Mouse (Mus musculus): ENCODE results near the gene Vstm5. TPM values are rescaled to one million over a fixed set of nuclear protein-coding genes. Genes with fewer than 3 reads are reported as not detected.
"Not testable (repeated sequence)": the region's sequence is repeated elsewhere in the genome, so short reads cannot be mapped to it uniquely, and the experiment has no call there.

Vstm5 gene
- polyA plus RNA-seq (2014; fragmentation: Nextera tagmentation; extraction: Ambion mirVana): 3.7 and 5.3 TPM in 2 replicates

DNA sequence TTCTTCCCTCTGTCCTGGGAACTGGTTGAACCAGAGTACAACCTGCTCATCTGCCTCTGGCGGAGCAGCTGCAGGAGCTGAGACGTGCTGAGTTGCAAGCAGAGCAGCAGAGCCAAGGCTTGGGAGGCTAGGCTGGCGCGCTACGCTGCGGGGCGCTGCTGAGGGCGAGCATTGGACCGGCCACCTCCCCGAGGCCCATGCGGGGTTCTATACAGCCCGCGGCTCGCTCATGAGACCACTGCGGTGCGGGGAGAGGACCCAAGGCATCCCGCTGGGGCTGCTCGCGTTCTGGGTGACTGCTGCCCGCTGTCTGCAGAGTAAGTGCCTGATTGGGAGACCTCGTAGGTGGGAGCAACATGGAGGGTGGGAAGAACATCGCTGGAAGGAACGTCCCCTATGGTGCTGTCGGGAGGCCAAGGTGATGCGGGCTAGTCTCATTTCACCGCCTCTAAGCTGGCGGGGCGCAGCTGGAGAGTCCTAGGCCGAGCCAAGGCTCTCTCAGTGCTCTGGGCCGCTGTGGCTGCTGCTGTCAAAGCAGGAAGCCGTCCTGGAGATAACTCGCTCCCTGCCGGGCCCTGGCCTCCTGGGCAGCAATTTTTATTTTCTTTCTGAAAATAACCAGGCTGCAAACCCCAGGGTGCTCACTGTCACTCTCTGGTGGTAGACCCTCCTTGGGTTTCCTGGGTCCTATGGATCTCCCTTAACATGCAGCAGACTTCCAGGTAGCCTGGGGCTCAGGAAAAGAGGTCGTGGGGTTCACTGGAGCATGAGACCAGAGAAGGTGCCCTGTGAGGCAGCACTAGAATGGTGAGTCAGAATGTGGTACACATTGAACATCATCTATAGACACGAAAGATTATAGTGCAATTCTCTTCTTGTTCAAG, at the start of gene Vstm5:
TSS of gene Vstm5 (plus strand) at position 4 of the 884 bp plus-strand sequence.
- Histone ChIP-seq H3K9ac (ENCODE audit: low read depth, low read length) (peak within 1 kb of the TSS; percentile 80), H3K9me3 (replicated peaks; ENCODE audit: control insufficient read depth, low read length) (no peaks in the 10 kb centered on the region), H3K4me1 (ENCODE audit: control insufficient read depth, insufficient read depth, low read length) (peaks cover 12% of the 10 kb centered on the region), H3K27ac (ENCODE audit: low read depth, low read length) (peak within 1 kb of the TSS; percentile 36; the same call in 1 of the 2 replicates), H3K27me3 (ENCODE audit: control insufficient read depth, insufficient read depth, low read length) (no peaks in the 10 kb centered on the region), H3K4me2 (peak within 1 kb of the TSS; percentile 86), H3K4me3 (ENCODE audit: low read depth, low read length) (peak within 1 kb of the TSS; percentile 53), H3K36me3 (ENCODE audit: control insufficient read depth, insufficient read depth, low read length) (no peaks in the 10 kb centered on the region)
- ATAC-seq (replicated peaks; ENCODE audit: insufficient number of reproducible peaks, low FRiP score, low TSS enrichment): peak; percentile 62; the same call in 1 of the 2 replicates
- 4% methylated on average over 35 of the region's 35 CpGs for WGBS (ENCODE audit: insufficient replicate concordance)

DNA sequence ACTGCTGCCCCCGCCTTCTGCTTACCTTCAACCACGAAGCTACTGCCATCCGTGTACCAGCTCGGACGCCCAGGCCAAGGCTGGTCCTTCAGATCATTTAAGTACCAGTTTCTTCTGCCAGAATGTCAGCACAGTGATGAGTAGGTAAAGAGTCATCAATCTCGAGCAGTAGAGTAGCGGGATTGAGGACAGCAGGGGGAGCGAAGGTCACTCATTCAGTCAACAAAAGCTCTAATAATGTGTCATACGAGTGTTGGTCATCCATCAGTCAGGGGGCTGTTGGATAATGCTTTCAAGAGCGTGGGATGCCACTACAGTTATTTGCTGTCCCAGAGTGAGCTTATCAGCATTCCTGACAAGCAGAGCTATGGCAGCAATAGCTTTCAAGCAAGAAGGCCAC, 44.0 kb upstream of the Vstm5 start:
- 60% methylated on average over 10 of the region's 10 CpGs for WGBS (ENCODE audit: insufficient replicate concordance)
- H3K9ac ChIP-seq (ENCODE audit: low read depth, low read length); H3K9me3 ChIP-seq (replicated peaks; ENCODE audit: control insufficient read depth, low read length); H3K27me3 ChIP-seq (ENCODE audit: control insufficient read depth, insufficient read depth, low read length); H3K4me1 ChIP-seq (ENCODE audit: control insufficient read depth, insufficient read depth, low read length); ATAC-seq (replicated peaks; ENCODE audit: insufficient number of reproducible peaks, low FRiP score, low TSS enrichment); H3K27ac ChIP-seq (ENCODE audit: low read depth, low read length); H3K36me3 ChIP-seq (ENCODE audit: control insufficient read depth, insufficient read depth, low read length); H3K4me3 ChIP-seq (ENCODE audit: low read depth, low read length); H3K4me2 ChIP-seq: not testable (repeated sequence)

DNA sequence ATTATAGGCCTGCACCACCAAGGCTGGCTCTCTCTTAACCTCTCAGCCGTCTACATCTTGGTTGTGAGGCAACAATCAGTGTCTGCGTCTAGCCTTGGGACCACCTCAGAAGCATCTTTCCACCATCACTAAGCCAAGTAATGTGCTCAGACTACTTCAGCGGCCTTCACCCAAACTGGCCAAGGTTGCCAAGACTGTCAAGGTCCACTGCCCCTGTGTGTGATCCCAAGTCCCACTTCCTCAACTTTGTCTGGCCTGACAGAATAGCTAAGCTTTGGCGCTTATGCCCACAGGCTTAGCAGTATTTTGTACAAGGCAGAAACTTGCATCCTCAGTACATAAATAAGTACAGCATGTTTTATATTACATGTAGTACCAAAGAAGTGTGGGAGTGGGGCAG, 32.2 kb upstream of the Vstm5 start:
- Histone ChIP-seq H3K4me1 (ENCODE audit: control insufficient read depth, insufficient read depth, low read length) (no peaks in the 10 kb centered on the region), H3K36me3 (ENCODE audit: control insufficient read depth, insufficient read depth, low read length) (no peaks in the 10 kb centered on the region), H3K9ac (ENCODE audit: low read depth, low read length) (no peak overlapping the region), H3K4me3 (ENCODE audit: low read depth, low read length) (no peak overlapping the region), H3K9me3 (replicated peaks; ENCODE audit: control insufficient read depth, low read length) (no peaks in the 10 kb centered on the region), H3K27me3 (ENCODE audit: control insufficient read depth, insufficient read depth, low read length) (no peaks in the 10 kb centered on the region), H3K27ac (ENCODE audit: low read depth, low read length) (no peak overlapping the region), H3K4me2 (no peak overlapping the region)
- 87% methylated on average over 4 of the region's 4 CpGs for WGBS (ENCODE audit: insufficient replicate concordance)
- ATAC-seq (replicated peaks; ENCODE audit: insufficient number of reproducible peaks, low FRiP score, low TSS enrichment): no peak

DNA sequence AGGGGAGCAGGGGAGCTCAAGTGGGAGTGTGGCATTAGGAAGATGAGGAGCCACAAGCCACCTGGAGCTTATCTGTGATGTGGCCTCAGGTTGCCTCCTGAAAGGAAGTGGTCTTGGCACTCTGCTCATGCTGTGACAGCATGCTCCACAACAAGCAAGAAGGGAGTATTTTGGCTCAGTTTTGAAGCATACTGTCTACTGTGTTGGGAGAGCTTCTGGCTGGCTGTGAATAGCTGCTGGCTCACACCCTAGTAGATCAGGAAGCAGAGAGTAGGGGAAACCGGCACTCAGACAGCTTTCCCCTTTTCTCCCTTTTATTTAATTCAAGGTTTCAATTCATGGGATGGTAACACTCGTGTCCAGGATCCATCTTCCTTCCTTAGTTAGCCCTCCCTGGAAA, 29.5 kb upstream of the Vstm5 start:
- Histone ChIP-seq H3K36me3 (ENCODE audit: control insufficient read depth, insufficient read depth, low read length) (no peaks in the 10 kb centered on the region), H3K4me2 (no peak overlapping the region), H3K9ac (ENCODE audit: low read depth, low read length) (no peak overlapping the region), H3K27ac (ENCODE audit: low read depth, low read length) (no peak overlapping the region), H3K9me3 (replicated peaks; ENCODE audit: control insufficient read depth, low read length) (no peaks in the 10 kb centered on the region), H3K4me1 (ENCODE audit: control insufficient read depth, insufficient read depth, low read length) (no peaks in the 10 kb centered on the region), H3K27me3 (ENCODE audit: control insufficient read depth, insufficient read depth, low read length) (no peaks in the 10 kb centered on the region), H3K4me3 (ENCODE audit: low read depth, low read length) (no peak overlapping the region)
- ATAC-seq (replicated peaks; ENCODE audit: insufficient number of reproducible peaks, low FRiP score, low TSS enrichment): no peak
- WGBS (ENCODE audit: insufficient replicate concordance): 75% methylated on average over 2 of the region's 2 CpGs

DNA sequence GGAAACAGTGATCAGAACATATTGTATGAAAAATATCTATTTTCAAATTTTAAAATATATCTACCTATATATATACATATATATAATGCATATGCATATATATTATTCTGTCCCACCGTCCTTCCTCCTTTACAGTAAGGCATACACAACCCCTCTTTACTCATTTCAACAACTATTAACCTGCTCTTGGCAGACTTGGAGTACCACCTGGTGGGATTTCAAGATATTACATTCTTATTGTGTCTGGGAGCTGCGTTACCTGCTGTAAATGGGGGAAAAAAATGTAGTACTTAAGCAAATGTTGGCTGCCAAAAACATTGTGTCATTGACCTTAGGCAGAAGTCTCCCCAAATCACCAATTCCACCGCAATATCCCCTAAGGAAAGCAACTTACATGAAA, 27.0 kb upstream of the Vstm5 start:
- H3K27ac ChIP-seq (ENCODE audit: low read depth, low read length): no peak overlapping the region
- 78% methylated on average over 3 of the region's 3 CpGs for WGBS (ENCODE audit: insufficient replicate concordance)
- ATAC-seq (replicated peaks; ENCODE audit: insufficient number of reproducible peaks, low FRiP score, low TSS enrichment): no peak
- no peaks in the 10 kb centered on the region for H3K9me3 ChIP-seq (replicated peaks; ENCODE audit: control insufficient read depth, low read length)
- no peak overlapping the region for H3K9ac ChIP-seq (ENCODE audit: low read depth, low read length)
- H3K4me3 ChIP-seq (ENCODE audit: low read depth, low read length): no peak overlapping the region
- H3K27me3 ChIP-seq (ENCODE audit: control insufficient read depth, insufficient read depth, low read length): no peaks in the 10 kb centered on the region
- H3K4me1 ChIP-seq (ENCODE audit: control insufficient read depth, insufficient read depth, low read length): no peaks in the 10 kb centered on the region
- H3K36me3 ChIP-seq (ENCODE audit: control insufficient read depth, insufficient read depth, low read length): no peaks in the 10 kb centered on the region
- H3K4me2 ChIP-seq: no peak overlapping the region

DNA sequence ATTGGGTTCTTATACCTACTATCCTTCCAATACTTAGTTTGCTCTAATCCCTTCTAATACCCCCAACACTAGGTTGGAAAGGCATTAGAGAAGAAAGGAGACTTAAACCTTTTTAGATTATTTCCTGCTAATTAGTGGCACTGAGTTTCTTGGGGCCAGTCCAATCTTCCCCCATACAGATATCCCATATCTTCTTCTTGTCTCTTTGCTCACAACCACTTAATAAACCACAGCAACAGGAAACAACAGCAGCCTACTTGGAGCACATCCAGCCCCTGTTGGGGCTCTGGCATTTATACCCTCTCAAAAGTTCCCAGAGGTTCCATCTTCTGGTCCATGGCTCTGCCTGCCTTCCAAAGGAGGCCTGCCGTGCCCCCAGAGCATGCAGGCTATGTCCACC, 25.1 kb upstream of the Vstm5 start:
- Histone ChIP-seq H3K4me1 (ENCODE audit: control insufficient read depth, insufficient read depth, low read length) (no peaks in the 10 kb centered on the region), H3K27me3 (ENCODE audit: control insufficient read depth, insufficient read depth, low read length) (no peaks in the 10 kb centered on the region), H3K4me2 (no peak overlapping the region), H3K36me3 (ENCODE audit: control insufficient read depth, insufficient read depth, low read length) (no peaks in the 10 kb centered on the region), H3K9ac (ENCODE audit: low read depth, low read length) (no peak overlapping the region), H3K4me3 (ENCODE audit: low read depth, low read length) (no peak overlapping the region), H3K27ac (ENCODE audit: low read depth, low read length) (no peak overlapping the region), H3K9me3 (replicated peaks; ENCODE audit: control insufficient read depth, low read length) (no peaks in the 10 kb centered on the region)
- ATAC-seq (replicated peaks; ENCODE audit: insufficient number of reproducible peaks, low FRiP score, low TSS enrichment): no peak
- WGBS (ENCODE audit: insufficient replicate concordance): 52% methylated on average over 1 of the region's 1 CpGs

DNA sequence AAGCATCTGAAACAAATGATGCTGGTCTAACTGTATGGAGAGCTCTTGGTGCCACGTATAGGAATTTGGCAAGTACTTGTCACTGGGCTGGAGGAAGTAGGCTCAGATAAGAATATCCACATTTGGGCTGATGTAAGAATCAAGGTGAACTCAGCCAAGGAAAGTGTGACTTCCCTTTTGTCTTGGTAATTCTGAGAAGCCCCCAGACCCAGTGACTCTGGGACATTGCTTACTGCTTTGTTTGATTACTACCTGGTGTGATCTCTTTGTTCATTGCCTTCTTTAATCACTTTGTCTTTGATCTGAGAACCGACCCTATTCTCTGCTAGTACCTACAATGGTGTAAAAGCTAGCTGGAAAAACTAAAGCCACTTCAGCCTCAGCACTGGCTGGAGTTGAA, 13.9 kb upstream of the Vstm5 start:
- Histone ChIP-seq H3K36me3 (ENCODE audit: control insufficient read depth, insufficient read depth, low read length) (no peaks in the 10 kb centered on the region), H3K9me3 (replicated peaks; ENCODE audit: control insufficient read depth, low read length) (no peaks in the 10 kb centered on the region), H3K9ac (ENCODE audit: low read depth, low read length) (no peak overlapping the region), H3K4me3 (ENCODE audit: low read depth, low read length) (no peak overlapping the region), H3K4me1 (ENCODE audit: control insufficient read depth, insufficient read depth, low read length) (no peaks in the 10 kb centered on the region), H3K27ac (ENCODE audit: low read depth, low read length) (no peak overlapping the region), H3K4me2 (no peak overlapping the region), H3K27me3 (ENCODE audit: control insufficient read depth, insufficient read depth, low read length) (no peaks in the 10 kb centered on the region)
- 38% methylated on average over 2 of the region's 2 CpGs for WGBS (ENCODE audit: insufficient replicate concordance)
- ATAC-seq (replicated peaks; ENCODE audit: insufficient number of reproducible peaks, low FRiP score, low TSS enrichment): no peak

DNA sequence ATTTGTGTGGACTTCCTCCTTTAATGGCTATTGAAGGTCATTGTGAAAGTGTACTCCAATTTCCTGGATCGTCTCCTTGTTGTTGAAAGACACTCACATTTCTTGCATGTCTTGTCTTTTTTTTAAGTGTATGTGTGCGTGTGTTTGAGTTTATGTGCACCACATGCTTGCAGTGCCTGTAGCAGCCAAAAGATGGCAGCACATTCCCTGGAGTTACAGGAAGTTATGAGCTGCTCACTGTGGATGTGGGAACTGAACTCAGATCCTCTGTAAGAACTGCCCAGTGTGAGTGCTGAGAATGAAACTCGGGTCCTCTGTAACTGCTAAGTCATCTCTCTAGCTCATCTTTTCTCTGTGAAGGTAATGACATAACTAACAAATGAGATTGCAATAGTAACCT, 6.4 kb upstream of the Vstm5 start:
- WGBS (ENCODE audit: insufficient replicate concordance): 86% methylated on average over 3 of the region's 3 CpGs

DNA sequence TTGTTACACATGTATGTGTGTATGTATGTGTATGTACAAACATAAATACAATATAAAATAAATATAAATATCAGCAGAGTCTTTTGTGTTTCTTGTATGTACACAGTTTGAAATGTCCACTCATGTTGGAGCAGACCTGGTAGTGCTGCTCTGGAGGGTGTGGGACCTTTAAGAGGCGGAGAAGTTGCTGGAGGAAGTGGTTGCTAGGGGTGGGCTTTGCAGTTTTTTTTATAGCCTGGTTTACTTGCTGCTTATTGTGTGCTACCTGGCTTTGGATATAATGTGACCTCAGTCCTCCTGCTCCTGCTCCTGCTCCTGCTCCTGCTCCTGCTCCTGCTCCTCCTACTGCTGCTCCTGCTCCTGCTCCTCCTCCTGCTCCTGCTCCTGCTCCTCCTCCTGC, 5.2 kb upstream of the Vstm5 start:
- H3K4me3 ChIP-seq (ENCODE audit: low read depth, low read length): no peak overlapping the region
- WGBS (ENCODE audit: insufficient replicate concordance): 83% methylated on average over 1 of the region's 1 CpGs
- no peaks in the 10 kb centered on the region for H3K27me3 ChIP-seq (ENCODE audit: control insufficient read depth, insufficient read depth, low read length)
- no peak for ATAC-seq (replicated peaks; ENCODE audit: insufficient number of reproducible peaks, low FRiP score, low TSS enrichment)
- H3K4me2 ChIP-seq: no peak overlapping the region
- H3K4me1 ChIP-seq (ENCODE audit: control insufficient read depth, insufficient read depth, low read length): peaks cover 10% of the 10 kb centered on the region; the same call in 1 of the 2 replicates
- no peaks in the 10 kb centered on the region for H3K36me3 ChIP-seq (ENCODE audit: control insufficient read depth, insufficient read depth, low read length)
- H3K9ac ChIP-seq (ENCODE audit: low read depth, low read length): no peak overlapping the region
- no peaks in the 10 kb centered on the region for H3K9me3 ChIP-seq (replicated peaks; ENCODE audit: control insufficient read depth, low read length)
- H3K27ac ChIP-seq (ENCODE audit: low read depth, low read length): no peak overlapping the region

More for the DNA sequence above, 6.4 kb upstream of the Vstm5 start:
- ATAC-seq (replicated peaks; ENCODE audit: insufficient number of reproducible peaks, low FRiP score, low TSS enrichment): no peak
- Histone ChIP-seq H3K36me3 (ENCODE audit: control insufficient read depth, insufficient read depth, low read length) (no peaks in the 10 kb centered on the region), H3K27me3 (ENCODE audit: control insufficient read depth, insufficient read depth, low read length) (no peaks in the 10 kb centered on the region), H3K4me1 (ENCODE audit: control insufficient read depth, insufficient read depth, low read length) (0 out of 2 replicates have a peak, but pooled peaks cover 2% of the 10 kb centered on the region), H3K27ac (ENCODE audit: low read depth, low read length) (no peak overlapping the region), H3K4me3 (ENCODE audit: low read depth, low read length) (no peak overlapping the region), H3K9ac (ENCODE audit: low read depth, low read length) (no peak overlapping the region), H3K9me3 (replicated peaks; ENCODE audit: control insufficient read depth, low read length) (no peaks in the 10 kb centered on the region), H3K4me2 (no peak overlapping the region)
